Mouse (Mus musculus) heart, postnatal 10 days (tissue): ENCODE results near the gene Dao. TPM values are rescaled to one million over a fixed set of nuclear protein-coding genes. Genes with fewer than 3 reads are reported as not detected.

ENCODE experiments used
- DNase-seq, 2 experiments: peaks; one replicate each; pipeline ENCODE4 v3.0.0; 2021
- intact Hi-C: fragments of 180-260 bp; cut with DNase I; formaldehyde crosslinking; loops from one replicate; pipeline ENCODE4 v1.15.1; 2025
- total RNA-seq, 2 experiments: library from RNA; stranded (reverse); gene quantifications; 2 replicates each; pipeline ENCODE4 v1.2.3; 2021

Gene Dao
- total RNA-seq, 2 experiments from 2014 or later: not detected

DNA sequence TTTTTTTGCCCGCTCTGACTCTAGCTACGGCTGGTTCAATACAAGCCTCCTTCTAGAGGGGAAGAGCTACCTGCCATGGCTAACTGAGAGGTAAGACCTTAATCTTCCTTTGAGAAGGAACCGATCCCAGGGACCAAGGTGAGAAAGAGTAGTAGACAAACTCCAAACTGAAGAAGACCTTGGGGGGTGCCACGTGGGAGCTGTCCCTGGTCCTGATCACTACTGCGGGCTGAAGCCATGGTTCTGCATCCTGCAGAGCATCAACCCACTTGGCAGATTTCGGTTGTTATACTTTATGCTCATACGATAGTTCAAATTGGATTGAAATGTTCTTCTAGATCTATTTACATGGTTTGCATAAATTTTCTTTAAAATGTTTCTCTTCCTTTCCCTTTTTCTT, 11.6 kb downstream of the Dao start:
- intact Hi-C loops: no loop called here
- DNase-seq: peak in 1 of 2 experiments; percentile 29

DNA sequence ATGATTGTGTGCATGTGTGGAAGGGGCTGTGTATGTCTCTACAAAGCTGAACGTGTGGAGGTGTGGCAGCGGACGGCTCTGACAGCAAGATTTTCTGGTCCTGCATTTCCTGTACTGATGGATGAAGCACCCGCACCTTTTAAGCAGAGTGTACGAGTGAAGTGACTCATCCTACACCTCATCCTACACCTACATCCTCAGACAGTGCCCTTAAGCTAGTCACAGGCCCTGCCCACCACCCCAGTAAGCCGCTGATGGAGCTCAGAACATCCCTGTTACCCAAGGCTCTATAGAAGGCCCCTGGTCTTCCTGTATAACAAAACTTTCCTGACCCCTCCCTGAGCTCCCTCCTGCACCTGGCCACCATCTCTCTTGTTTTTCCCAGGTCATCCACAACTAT, 20.9 kb downstream of the Dao start:
- no peak for DNase-seq
- intact Hi-C loops: no loop called here

DNA sequence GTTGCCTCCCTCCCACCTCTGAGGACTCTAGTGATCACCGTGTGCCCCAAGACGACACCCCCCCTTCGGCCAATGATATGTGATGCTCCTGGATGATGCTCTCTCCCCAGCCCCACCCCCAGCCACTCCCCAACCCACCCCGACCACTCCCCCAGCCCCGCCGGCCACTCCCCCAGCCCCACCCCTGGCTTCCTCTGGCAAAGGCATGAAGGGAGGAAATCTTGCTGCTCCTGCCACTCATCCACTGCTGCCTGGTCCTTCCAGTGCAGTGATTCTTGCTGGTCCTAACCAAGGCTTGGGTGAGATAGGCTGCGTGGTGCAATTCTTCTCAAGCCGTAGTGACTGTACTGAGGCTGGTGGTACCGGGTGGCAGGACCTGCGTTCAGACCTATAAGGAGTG, 21.4 kb downstream of the Dao start:
- intact Hi-C loops: loop anchor here (5.0 kb wide), 1 partner anchor 68 kb away; no protein-coding TSS in a partner anchor
- DNase-seq: no peak

DNA sequence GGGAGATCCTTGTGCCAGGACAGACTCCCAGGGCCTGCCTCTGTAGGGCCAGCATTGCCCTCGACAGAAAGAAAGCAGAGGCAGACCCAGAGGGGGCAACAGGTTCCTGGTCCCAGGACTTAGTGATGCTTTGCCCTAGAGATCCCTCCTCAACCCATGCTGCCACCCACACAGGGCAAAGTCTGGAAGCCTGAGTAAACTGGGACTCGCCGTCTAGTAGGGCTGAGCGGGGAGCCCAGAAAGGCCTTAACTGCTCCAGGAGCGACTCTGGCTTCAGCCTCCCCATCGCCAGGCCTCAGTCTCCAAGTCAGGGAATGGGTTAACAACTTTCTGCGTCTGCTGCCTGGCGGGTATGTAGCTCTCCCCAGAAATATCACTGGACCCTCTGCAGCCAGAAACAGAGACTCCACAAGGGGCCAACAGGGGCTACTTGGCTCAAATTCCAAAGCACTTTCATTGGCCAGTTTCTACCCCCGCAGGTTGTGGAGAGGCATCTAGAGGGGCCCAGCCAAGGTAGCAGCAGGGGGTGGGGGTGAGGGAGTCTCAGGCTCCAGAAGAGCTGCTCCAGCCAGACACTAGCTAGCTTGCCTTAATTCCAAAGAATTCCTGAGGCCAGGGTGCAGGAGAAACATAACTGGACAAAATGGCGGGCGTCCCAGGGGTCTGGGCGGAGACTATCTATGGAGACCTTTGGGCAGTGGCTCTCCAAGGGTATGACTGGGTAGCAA, 23.9 kb downstream of the Dao start:
- intact Hi-C loops: loop anchor here (5.0 kb wide), 1 partner anchor 70 kb away; no protein-coding TSS in a partner anchor
- no peak for DNase-seq

DNA sequence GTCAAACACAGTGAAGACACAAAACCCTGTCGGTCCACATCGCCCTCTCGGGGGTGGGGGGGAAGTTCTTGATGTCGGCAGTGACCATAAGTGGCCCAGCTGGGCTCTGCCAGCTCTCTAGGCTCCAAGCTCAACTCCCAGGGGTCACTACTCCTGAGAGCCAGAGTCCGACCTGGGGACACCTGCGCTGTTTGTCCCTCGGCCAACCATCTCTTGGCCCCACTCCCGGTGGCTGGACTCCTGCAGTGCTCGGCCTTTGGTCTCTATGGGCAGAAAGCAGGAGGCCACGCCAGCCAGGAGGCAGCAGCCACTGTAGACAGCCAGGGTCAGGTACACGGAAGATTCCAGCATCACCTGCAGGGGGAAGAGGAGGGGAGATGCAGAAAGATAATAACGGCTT, 24.6 kb downstream of the Dao start:
- DNase-seq: no peak
- intact Hi-C loops: loop anchor here (5.0 kb wide), 1 partner anchor 71 kb away; no protein-coding TSS in a partner anchor

DNA sequence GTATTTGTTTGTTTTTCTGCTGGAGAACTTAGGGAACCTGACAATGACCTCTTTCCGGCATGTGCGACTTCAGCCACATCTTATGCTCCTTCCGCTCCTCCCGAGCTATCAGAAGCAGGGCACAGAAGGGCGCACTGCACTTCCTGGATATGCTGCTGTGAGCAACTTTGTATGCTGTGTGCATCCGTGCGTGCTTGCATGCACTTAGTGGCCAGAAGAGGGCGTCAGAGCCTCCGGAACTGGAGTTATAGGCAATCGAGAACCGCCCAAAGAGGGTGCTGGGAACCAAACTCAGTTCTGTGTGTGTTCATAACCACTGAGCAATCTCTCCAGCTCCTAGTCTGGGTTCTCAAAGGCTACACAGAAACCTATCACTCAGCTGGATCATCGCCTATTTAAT, 27.1 kb downstream of the Dao start:
- DNase-seq: no peak
- intact Hi-C loops: no loop called here

DNA sequence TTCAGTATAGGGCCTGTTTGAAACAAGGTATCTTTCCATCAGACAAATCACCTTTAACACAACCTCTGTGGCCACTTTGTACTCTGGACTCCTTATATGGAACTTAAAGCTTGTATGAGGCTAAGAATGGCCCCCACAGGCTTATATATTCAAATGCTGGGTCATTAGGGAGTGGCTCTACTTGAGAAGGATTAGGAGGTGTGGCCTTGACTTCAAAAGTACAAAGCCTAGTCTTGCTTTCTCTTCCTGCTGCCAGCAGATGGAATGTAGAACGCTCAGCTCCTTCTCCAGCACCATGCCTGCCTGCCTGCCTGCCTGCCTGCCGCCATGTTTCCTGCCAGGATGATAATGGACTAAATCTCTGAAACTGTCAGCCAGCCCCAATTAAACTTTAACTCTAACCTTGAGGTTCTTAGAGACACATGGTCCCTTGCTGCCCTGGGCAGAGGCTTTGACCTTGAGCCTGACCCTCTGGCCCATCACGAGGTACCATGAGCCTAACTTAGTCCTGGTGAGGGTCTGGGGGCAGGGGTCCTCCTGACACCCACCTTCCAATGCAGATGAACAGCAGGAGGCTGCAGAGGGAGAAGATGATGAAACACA, 28.8 kb downstream of the Dao start:
- intact Hi-C loops: no loop called here
- no peak for DNase-seq

DNA sequence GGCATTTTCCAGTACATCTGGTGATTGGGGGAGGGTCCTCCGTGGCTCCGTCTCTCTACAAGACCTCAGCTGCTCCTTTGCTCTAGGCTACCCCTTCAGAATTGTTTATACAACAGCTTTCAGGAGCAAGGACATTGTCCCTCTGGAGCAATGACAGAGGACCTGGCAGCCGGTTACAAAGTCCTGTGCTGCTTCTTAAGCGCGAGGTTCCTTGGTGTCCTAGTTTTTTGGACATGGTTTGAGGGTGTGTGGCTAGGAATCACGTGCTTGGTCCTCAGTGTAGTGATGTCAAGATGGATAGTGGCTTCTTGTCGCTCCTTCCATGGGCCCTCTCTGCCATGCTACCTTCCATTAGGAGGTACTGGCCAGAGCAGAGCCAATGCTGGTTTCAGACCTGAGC, 30.9 kb downstream of the Dao start:
- DNase-seq: no peak
- intact Hi-C loops: no loop called here

DNA sequence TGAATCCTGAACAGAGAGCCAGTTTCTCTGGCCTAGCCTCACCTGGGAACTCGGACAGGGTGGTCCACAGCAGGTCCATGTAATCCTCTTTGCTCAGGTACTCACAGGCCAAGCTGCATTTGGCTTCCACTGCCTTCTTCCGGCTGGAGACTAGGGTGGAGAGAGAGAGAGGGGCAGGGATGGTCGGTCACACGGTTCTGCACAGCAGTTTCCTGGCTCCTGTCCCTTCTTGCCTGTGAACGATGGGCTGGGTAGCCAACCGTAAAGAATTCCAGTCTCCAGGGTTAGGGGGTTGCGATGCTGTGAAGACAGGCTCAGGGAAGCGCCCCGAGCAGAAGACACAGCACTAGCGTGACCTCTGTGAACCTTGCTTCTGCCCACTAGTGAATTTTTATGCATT, 31.6 kb downstream of the Dao start:
- intact Hi-C loops: no loop called here
- no peak for DNase-seq

DNA sequence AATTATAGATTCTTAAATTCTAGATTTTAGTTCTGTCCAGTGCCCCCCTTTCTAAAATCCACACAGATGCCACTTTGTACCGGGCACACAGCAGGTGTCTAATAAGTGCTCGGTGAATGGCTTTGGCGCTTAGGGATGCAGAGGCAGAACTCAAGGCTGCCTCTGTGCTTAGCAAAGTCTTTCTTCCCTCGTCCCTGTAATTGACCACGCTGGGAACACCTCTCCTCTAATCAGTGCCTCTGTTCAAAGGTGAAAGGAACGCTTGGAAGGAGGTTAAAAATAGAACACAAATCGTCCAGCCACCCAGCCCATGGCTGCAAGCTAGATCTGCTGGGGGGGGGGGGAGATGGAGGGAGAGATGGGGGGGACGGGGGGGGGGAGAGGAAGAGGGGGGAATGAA, 37.0 kb downstream of the Dao start:
- DNase-seq: no peak
- intact Hi-C loops: no loop called here

DNA sequence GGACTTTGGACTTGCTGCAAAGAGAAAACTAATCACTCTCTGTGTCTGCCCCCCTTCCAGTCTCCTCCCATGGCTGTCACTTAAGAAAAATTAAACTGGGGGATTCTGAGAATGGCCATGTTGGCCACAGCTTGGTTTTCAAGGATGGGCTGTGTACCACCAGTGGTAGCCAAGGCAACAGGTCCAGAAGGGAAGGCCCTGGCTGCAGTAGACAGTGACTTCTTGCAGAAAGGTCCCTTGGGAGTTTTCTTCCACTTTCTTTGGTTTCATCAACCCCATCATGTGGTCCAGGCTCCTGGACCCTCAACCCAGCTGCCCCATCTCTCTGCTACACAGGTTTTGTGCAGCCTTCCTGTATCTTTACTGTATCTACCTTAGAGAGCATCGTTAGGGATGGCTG, 37.4 kb downstream of the Dao start:
- DNase-seq: no peak
- intact Hi-C loops: no loop called here

DNA sequence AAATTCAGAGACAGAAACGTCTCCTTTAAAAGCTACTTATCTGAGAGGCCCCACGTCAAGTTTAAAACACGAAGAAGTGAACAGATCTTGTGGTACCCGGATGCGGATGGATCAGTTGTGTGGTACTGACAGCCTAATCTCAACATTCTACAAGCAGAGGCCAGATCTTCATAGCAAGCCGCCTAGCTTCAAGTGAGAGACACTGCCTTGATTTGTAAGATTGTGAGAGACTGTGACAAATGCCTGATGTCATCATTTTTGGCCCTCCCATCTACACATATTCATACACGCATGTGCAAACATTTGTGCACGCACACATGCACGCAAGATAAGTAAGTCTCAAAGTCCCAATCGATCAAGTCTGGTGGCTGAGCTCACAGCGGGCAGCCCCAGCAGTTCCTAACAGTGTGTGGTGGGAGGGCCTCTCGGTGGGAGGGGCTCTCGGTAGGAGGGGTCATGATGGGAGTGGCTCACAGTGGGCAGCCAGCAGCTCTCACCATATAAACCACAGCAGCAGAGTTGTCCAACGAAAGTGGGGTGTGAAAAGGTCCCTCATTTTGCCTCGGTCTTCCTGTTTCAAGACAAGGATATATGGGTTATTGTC, 37.9 kb downstream of the Dao start:
- intact Hi-C loops: no loop called here
- peak; percentile 29 to 37 for DNase-seq

DNA sequence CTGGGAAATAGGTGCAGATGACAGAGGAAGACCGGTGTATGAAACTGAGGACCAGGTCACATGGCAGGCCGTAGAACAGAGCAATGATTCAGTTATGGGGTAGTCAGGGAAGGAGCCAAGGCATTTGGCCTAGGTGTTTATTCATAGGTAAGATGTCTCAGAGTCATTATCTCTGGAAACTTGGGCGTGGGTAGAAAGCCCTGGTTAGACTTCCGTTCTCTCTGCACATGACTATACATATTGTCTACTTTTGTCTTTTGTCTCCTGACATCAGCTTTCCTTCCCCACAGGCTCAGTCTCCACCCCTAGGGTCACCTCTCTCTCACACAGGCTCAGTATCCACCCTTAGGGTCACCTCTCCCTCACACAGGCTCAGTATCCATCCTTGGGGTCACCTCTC, 40.3 kb downstream of the Dao start:
- intact Hi-C loops: no loop called here

DNA sequence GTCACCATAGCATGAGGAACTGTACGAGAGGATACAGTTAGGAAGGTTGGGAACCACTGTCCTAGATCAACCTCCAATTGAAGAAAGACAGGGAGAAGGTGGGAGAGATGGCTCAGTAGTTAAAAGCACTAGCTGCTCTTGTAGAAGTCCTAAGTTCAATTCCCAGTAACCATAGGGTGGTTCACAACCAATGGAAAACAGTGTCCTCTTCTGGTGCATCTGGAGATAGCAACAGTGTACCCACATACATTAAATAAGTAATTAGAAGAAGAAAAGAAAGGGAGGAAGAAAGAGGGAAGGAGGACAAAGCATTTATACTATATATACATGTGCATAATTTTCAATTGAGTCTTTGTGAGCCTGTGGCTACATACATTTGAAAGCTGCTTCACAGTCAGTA, 41.6 kb downstream of the Dao start:
- peak; percentile 11 to 25 for DNase-seq
- intact Hi-C loops: loop anchor here (1.0 to 5.0 kb wide), 2 partner anchors 89 to 262 kb away; no protein-coding TSS in a partner anchor

More for the DNA sequence above, 40.3 kb downstream of the Dao start:
- DNase-seq: no peak

DNA sequence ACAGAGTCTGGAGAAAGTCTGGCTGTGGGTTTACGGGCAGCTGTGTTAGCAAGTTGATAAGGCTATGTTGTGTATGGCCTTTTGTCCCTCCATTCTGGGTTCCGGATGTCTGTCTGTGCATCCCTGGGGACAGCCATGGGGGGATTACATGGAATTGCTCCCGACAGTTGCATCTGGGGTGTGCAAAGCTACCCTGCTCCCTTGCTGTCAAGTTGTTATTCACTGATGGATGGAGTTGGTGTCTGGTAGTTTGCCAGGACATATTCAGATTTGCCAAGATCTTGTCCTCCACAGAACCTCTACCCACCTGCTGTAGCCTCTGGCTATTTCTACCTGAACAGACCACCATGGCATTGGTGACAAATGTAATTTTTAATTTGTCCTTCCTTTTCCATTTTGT, 42.6 kb downstream of the Dao start:
- no peak for DNase-seq
- intact Hi-C loops: loop anchor here (2.0 to 5.0 kb wide), 2 partner anchors 191 to 261 kb away; no protein-coding TSS in a partner anchor

DNA sequence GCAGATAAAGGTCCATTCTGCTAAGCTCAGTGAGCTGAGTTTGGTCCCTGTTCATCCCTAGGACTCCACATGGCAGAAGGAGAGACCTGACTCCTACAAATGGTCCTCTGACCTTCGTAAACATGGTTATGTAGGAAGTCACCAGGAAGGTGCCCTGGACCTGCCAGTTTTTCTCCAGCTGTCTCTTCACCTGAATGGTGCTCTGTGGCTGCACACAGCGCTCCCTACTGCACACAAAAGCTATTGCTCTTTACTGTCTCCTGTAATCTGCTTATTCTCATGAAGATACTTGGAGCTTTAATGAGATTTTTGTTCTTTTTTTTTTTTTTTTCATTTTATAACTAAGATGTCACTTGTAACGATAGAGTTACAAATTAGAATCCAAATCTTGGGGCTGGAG, 43.1 kb downstream of the Dao start:
- no peak for DNase-seq
- intact Hi-C loops: loop anchor here (2.0 to 5.0 kb wide), 2 partner anchors 192 to 261 kb away; no protein-coding TSS in a partner anchor

DNA sequence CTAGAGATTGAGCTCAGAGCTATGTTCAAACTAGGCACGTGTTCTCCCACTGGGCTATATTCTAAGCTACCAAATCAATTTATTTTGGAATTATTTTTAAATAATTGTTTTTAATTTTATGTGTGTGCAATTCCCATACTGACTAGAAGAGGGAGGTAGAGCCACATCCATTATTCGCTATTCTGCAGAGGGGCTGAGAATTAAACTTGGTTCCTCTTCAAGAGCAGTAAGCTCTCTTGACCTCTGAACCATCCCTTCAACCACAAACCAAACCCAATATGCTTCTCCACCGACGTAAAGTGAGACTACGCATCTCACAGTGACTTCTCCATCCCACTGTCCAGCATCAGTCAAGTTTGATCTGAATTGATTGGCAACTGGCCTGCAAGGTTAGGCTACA, 43.7 kb downstream of the Dao start:
- intact Hi-C loops: loop anchor here (2.0 to 5.0 kb wide), 2 partner anchors 192 to 260 kb away; no protein-coding TSS in a partner anchor
- no peak for DNase-seq

DNA sequence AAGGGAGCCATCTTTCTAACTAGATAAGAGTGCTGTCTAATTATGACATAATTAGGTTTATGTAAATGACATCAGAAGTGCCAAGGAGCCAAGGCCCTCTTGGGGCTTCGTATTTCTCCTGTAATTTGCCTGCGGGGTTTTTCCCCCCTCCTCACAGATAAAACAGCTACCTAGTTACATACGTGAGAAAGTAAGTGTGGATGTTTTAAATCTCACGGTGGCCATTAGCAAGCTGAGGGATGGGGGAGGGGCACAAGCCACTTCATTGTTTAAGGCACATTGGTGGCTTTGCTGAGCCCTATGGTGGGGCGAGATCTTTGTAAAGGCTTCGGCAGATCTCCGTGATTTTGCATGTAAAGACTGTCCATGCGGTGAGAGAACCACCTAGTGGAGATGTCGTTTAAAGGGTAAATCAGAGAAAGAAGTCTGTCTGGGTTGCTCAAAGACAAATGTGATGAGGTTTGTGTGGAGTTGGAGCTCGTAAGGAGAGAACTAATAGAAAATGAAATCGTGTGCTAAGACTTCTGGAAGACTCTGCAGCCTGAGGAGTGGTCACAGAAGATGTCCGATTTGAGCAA, 45.3 kb downstream of the Dao start:
- DNase-seq: no peak
- intact Hi-C loops: loop anchor here (5.0 kb wide), 1 partner anchor 258 kb away; no protein-coding TSS in a partner anchor

DNA sequence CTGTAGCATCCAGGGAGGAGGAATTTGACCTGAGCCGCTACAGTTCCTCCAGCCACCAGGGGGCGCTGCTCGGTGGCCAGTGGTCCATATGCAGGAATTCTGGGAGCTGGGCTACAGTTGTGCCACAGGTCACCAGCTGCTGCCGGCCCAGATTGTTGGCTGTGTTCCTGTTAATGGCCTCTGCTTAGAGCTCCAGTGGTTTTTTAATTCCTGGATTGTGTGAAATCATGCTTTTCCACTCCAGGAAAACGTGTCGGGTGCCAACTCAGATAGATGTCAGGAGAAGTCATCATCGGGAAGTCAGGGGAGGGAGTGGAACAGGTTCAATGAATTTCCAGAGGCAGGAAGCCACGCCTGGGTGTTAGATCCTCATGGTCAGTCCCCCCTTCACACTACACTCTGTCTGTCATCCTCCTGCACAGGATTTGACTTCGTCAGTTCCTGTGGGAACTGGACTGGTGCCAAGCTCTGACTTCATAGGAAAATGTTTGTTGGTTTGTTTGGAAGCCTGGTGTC, 48.8 kb downstream of the Dao start:
- intact Hi-C loops: loop anchor here (2.0 to 5.0 kb wide), 3 partner anchors 48 to 125 kb away; no protein-coding TSS in a partner anchor
- peak; percentile 83 to 86 for DNase-seq

DNA sequence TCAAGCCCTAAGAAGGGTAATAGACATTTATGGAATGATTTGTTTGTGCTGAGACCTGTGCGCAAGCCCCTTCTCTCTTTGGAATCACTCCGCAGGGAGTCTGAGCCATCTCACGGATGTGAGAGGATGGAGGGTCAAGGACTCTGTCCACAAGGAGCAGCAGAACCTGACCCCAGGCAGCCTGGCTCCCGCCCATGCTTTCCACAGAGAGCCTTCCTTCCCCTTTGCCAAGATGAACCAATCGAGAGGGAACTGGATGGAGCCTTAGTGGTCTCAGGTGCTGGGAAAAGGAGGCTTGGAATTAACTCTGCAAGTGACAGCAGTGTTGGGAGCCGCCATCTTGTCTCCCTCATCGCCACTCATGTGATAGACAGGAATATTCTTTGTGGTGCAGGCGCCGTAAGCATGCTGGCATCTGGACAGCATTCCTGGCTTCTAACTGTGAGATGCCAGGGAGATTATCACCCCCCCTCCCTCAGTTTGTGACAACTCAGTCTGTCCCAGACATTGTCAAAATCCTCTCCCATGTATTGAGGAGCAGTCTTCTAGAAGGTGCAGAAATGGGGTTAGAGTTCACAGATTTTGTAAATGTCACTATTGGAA, 53.7 kb downstream of the Dao start:
- DNase-seq: no peak
- intact Hi-C loops: no loop called here

DNA sequence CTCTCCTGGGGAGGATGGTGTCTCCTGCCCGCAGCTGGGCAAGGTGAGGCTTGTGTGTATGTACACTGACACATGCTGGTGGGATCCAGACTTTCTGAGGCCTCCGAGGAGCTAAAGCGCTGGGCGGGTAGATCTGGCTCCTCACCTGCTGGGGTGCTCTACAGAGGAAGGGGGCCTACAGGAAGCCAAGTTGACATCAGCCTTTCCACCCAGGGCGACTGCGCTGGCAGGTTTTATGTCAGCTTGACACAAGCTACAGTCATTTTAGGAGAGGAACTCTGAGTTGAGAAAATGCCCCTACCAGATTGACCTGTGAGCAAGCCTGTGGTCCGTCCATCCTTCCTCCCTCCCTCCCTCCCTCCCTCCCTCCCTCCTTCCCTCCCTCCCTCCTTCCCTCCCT, 58.2 kb downstream of the Dao start:
- intact Hi-C loops: no loop called here
- DNase-seq: no peak
